Mouse (Mus musculus) heart, postnatal 0 days (tissue): Measurements from ENCODE around the gene Crtap. TPM values are rescaled to one million over a fixed set of nuclear protein-coding genes. Genes with fewer than 3 reads are reported as not detected.

Experiments used
- ATAC-seq: fragments of 200-750 bp; cut with Nextera tagmentation; 2 replicates; pipeline ENCODE4 v1.8.0; 2017; ENCODE audit warnings: low read depth, moderate number of reproducible peaks, moderate library complexity; ENCODE audit not compliant: insufficient read depth
- DNase-seq: peaks from one replicate; pipeline ENCODE4 v3.0.0-alpha.2; 2016; ENCODE audit warnings: low spot score
- H3K27ac ChIP-seq: fragments of 300-500 bp; sonication (generic); 2 replicates; pipeline ENCODE4 v1.5.1; 2014; ENCODE audit warnings: low read depth, mild to moderate bottlenecking
- H3K27me3 ChIP-seq: fragments of 300-500 bp; sonication (generic); 2 replicates; pipeline ENCODE4 v1.6.1; 2014; ENCODE audit warnings: low read length, mixed read lengths; ENCODE audit not compliant: control insufficient read depth, insufficient read depth
- H3K36me3 ChIP-seq: fragments of 300-500 bp; sonication (generic); replicated peaks from 2 replicates; pipeline ENCODE4 v1.6.1; 2014; ENCODE audit warnings: low read length, mixed read lengths; ENCODE audit not compliant: control insufficient read depth, insufficient read depth
- H3K4me1 ChIP-seq: fragments of 300-500 bp; sonication (generic); 2 replicates; pipeline ENCODE4 v1.6.1; 2014; ENCODE audit warnings: antibody characterized with exemption; ENCODE audit not compliant: control insufficient read depth, insufficient read depth
- H3K4me2 ChIP-seq: fragments of 300-500 bp; sonication (generic); 2 replicates; pipeline ENCODE4 v1.6.1; 2014; ENCODE audit warnings: low read depth, mild to moderate bottlenecking, low read length, moderate library complexity
- H3K4me3 ChIP-seq: fragments of 300-500 bp; sonication (generic); 2 replicates; pipeline ENCODE4 v1.5.1; 2014; ENCODE audit warnings: low read depth, low read length
- H3K9ac ChIP-seq: fragments of 300-500 bp; sonication (generic); replicated peaks from 2 replicates; pipeline ENCODE4 v1.6.1; 2014; ENCODE audit warnings: low read depth, low read length, mixed read lengths
- H3K9me3 ChIP-seq: fragments of 300-500 bp; sonication (generic); replicated peaks from 2 replicates; pipeline ENCODE4 v1.6.1; 2016; ENCODE audit warnings: low read length; ENCODE audit not compliant: control insufficient read depth
- CTCF ChIP-seq: IDR thresholded peaks from 2 replicates; pipeline ENCODE4 v1.5.1; 2016; ENCODE audit warnings: antibody characterized with exemption, control low read depth, low read depth
- EP300 ChIP-seq: IDR thresholded peaks from 2 replicates; pipeline ENCODE4 v1.6.1; 2016; ENCODE audit warnings: antibody characterized with exemption, low read depth
- WGBS: fragments of 180-500 bp; shearing (Covaris S2); extraction: QIAGEN DNeasy Blood & Tissue Kit; methylation state at CpG from one replicate; pipeline ENCODE4 v1.1.7; 2014; 5-methylcytosine and 5-hydroxymethylcytosine counted together
- polyA plus RNA-seq: library from polyadenylated mRNA; unstranded; fragments of >200 nt; fragmentation: Nextera tagmentation; extraction: Ambion mirVana; gene quantifications from 2 replicates; pipeline ENCODE4 v1.2.1, GENCODE M21; 2015
- total RNA-seq: library from RNA; depleted of rRNA; stranded (reverse); fragments of >200 nt; gene quantifications from 2 replicates; pipeline ENCODE4 v1.2.3, GENCODE M21; 2014; ENCODE audit warnings: low replicate concordance

The Crtap gene
- total and polyA plus RNA-seq, 2 experiments from 2014 or later, result 65.0 to 75.8 TPM

- no peak for TF ChIP-seq EP300
- TF ChIP-seq CTCF, result no peak
- Histone ChIP-seq H3K9me3 (no peaks in the 10 kb centered on the region), H3K4me3 (no peak overlapping the region), H3K4me2 (no peak overlapping the region), H3K9ac (no peak overlapping the region), H3K27ac (no peak overlapping the region), H3K36me3 (0 out of 2 replicates have a peak, but pooled peaks cover 7% of the 10 kb centered on the region), H3K27me3 (no peaks in the 10 kb centered on the region), H3K4me1 (no peaks in the 10 kb centered on the region)
- WGBS, result 88% methylated on average over 21 of the region's 21 CpGs
- DNase-seq (no peak), ATAC-seq (no peak)
These were observed 26.4 kb upstream of the Crtap start for GRCm38 (mm10) chr9:114416646-114417517.

- no peak overlapping the region for H3K27ac ChIP-seq
These were observed 25.2 kb upstream of the Crtap start for GRCm38 (mm10) chr9:114415701-114416100.

GRCm38 (mm10) chr9:114413866-114414265 lies 23.4 kb upstream of the Crtap start:
- H3K9me3 ChIP-seq, result no peaks in the 10 kb centered on the region; the same call in 1 of the 2 replicates
- H3K4me1 ChIP-seq, result no peaks in the 10 kb centered on the region
- H3K27me3 ChIP-seq, result no peaks in the 10 kb centered on the region
- no peak for ATAC-seq
- TF ChIP-seq CTCF, result no peak
- TF ChIP-seq EP300, result no peak
- peaks cover 23% of the 10 kb centered on the region for H3K36me3 ChIP-seq
- no peak for DNase-seq
- H3K4me2 ChIP-seq, result no peak overlapping the region
- no peak overlapping the region for H3K4me3 ChIP-seq
- no peak overlapping the region for H3K27ac ChIP-seq
- H3K9ac ChIP-seq, result no peak overlapping the region
- 76% methylated on average over 12 of the region's 12 CpGs for WGBS

More at GRCm38 (mm10) chr9:114415701-114416100, 25.2 kb upstream of the Crtap start:
- ATAC-seq, result no peak
- Histone ChIP-seq H3K27me3 (no peaks in the 10 kb centered on the region), H3K36me3 (0 out of 2 replicates have a peak, but pooled peaks cover 10% of the 10 kb centered on the region), H3K4me1 (no peaks in the 10 kb centered on the region), H3K4me3 (no peak overlapping the region), H3K4me2 (no peak overlapping the region), H3K9me3 (no peaks in the 10 kb centered on the region; the same call in 1 of the 2 replicates), H3K9ac (no peak overlapping the region)
- WGBS, result 19% methylated on average over 11 of the region's 11 CpGs
- TF ChIP-seq CTCF (peak; percentile 80), EP300 (no peak)
- DNase-seq, result peak; percentile 56

- DNase-seq (no peak), ATAC-seq (no peak)
- no peak for TF ChIP-seq EP300
- TF ChIP-seq CTCF, result no peak
- Histone ChIP-seq H3K4me3 (no peak overlapping the region), H3K4me1 (no peaks in the 10 kb centered on the region), H3K9me3 (no peaks in the 10 kb centered on the region; the same call in 1 of the 2 replicates), H3K4me2 (no peak overlapping the region), H3K27me3 (no peaks in the 10 kb centered on the region), H3K9ac (no peak overlapping the region), H3K27ac (peak overlapping the region; percentile 13; the same call in 1 of the 2 replicates), H3K36me3 (peaks cover 34% of the 10 kb centered on the region)
- WGBS, result 38% methylated on average over 9 of the region's 9 CpGs
These were observed 21.9 kb upstream of the Crtap start for GRCm38 (mm10) chr9:114412406-114412805.

- Histone ChIP-seq H3K4me1 (no peaks in the 10 kb centered on the region), H3K36me3 (peaks cover 34% of the 10 kb centered on the region), H3K27me3 (no peaks in the 10 kb centered on the region), H3K9ac (no peak overlapping the region), H3K9me3 (no peaks in the 10 kb centered on the region; the same call in 1 of the 2 replicates), H3K4me2 (no peak overlapping the region), H3K27ac (no peak overlapping the region), H3K4me3 (no peak overlapping the region)
- ATAC-seq, result no peak
- 98% methylated on average over 5 of the region's 5 CpGs for WGBS
- DNase-seq, result no peak
- TF ChIP-seq CTCF, result no peak
- no peak for TF ChIP-seq EP300
These were observed 20.8 kb upstream of the Crtap start for GRCm38 (mm10) chr9:114411295-114411694.
